Mouse (Mus musculus): ENCODE results near the gene Lrch1.

Lrch1 gene

GRCm38 (mm10) chr14:74947376-74948013 lies at the start of gene Lrch1:
TSS of gene Lrch1 (minus strand) at chr14:74947876.
- peak; percentile 72 for DNase-seq (ENCODE audit: low spot score)

GRCm38 (mm10) chr14:74997041-74997440 lies 49.4 kb upstream of the Lrch1 start:
- DNase-seq (ENCODE audit: low spot score): no peak

- DNase-seq (ENCODE audit: low spot score): no peak
Measured at GRCm38 (mm10) chr14:74996556-74996955, 48.9 kb upstream of the Lrch1 start.

- peak; percentile 14 for DNase-seq (ENCODE audit: low spot score)
Measured at GRCm38 (mm10) chr14:74990504-74990903, 42.8 kb upstream of the Lrch1 start.

- no peak for DNase-seq (ENCODE audit: low spot score)
Measured at GRCm38 (mm10) chr14:74989909-74990308, 42.2 kb upstream of the Lrch1 start.

GRCm38 (mm10) chr14:74989322-74989721 lies 41.6 kb upstream of the Lrch1 start:
- DNase-seq (ENCODE audit: low spot score): no peak

GRCm38 (mm10) chr14:74986527-74986926 lies 38.9 kb upstream of the Lrch1 start:
- DNase-seq (ENCODE audit: low spot score): no peak

- DNase-seq (ENCODE audit: low spot score): no peak
Measured at GRCm38 (mm10) chr14:74985658-74986057, 38.0 kb upstream of the Lrch1 start.

- no peak for DNase-seq (ENCODE audit: low spot score)
Measured at GRCm38 (mm10) chr14:74984817-74985391, 37.2 kb upstream of the Lrch1 start.

- DNase-seq (ENCODE audit: low spot score): no peak
Measured at GRCm38 (mm10) chr14:74983079-74983478, 35.4 kb upstream of the Lrch1 start.

GRCm38 (mm10) chr14:74981016-74981415 lies 33.3 kb upstream of the Lrch1 start:
- DNase-seq (ENCODE audit: low spot score): no peak

- DNase-seq (ENCODE audit: low spot score): no peak
Measured at GRCm38 (mm10) chr14:74976972-74977371, 29.3 kb upstream of the Lrch1 start.

- DNase-seq (ENCODE audit: low spot score): no peak
Measured at GRCm38 (mm10) chr14:74974136-74974651, 26.5 kb upstream of the Lrch1 start.

GRCm38 (mm10) chr14:74972687-74973086 lies 25.0 kb upstream of the Lrch1 start:
- DNase-seq (ENCODE audit: low spot score): no peak

- no peak for DNase-seq (ENCODE audit: low spot score)
Measured at GRCm38 (mm10) chr14:74972216-74972615, 24.5 kb upstream of the Lrch1 start.

GRCm38 (mm10) chr14:74963402-74963764 lies 15.7 kb upstream of the Lrch1 start:
- DNase-seq (ENCODE audit: low spot score): no peak

GRCm38 (mm10) chr14:74962713-74963401 lies 15.2 kb upstream of the Lrch1 start:
- no peak for DNase-seq (ENCODE audit: low spot score)

GRCm38 (mm10) chr14:74960568-74960967 lies 12.9 kb upstream of the Lrch1 start:
- no peak for DNase-seq (ENCODE audit: low spot score)

- no peak for DNase-seq (ENCODE audit: low spot score)
Measured at GRCm38 (mm10) chr14:74956702-74957101, 9.0 kb upstream of the Lrch1 start.

- no peak for DNase-seq (ENCODE audit: low spot score)
Measured at GRCm38 (mm10) chr14:74956234-74956633, 8.6 kb upstream of the Lrch1 start.

GRCm38 (mm10) chr14:74948426-74949240 lies 957 bp upstream of the Lrch1 start:
- DNase-seq (ENCODE audit: low spot score): peak; percentile 43

GRCm38 (mm10) chr14:74948014-74948396 lies 329 bp upstream of the Lrch1 start:
- no peak for DNase-seq (ENCODE audit: low spot score)
